Mouse (Mus musculus): Measurements from ENCODE around the gene Ccr4. TPM values are rescaled to one million over a fixed set of nuclear protein-coding genes. Genes with fewer than 3 reads are reported as not detected.

Gene Ccr4
- polyA plus RNA-seq, 1 experiment = 1.1 TPM

DNA sequence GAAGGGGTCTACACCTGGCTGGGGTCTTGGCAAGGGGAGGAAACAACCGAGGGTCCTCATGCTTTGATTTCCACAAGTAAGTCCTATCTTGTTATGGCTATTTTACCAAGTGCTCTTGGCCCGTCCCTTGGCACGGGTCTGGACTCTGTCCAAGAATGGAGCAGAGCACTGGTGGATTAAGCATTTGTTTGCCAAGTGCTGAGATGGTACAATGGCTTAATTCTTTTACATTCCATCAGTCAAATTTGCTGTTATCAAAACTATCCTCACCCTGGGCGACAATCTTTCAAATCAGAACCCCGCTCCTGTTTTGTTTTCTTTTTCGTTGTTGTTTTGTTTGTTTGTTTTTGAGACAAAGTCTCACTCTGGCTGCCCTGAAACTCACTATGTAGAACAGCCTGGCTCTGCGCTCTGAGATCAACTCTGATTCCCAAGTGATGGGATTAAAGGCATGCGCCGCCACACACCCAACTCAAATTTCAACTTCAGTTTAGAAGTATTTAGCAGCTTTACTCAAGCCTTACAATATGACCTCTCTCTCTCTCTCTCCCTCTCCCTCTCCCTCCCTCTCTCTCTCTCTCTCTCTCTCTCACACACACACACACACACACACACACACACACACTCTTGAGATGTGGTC lies 40.2 kb upstream of the Ccr4 start:
- no peak overlapping the region for H3K27ac ChIP-seq (ENCODE audit: insufficient read depth, low read depth, low read length)

DNA sequence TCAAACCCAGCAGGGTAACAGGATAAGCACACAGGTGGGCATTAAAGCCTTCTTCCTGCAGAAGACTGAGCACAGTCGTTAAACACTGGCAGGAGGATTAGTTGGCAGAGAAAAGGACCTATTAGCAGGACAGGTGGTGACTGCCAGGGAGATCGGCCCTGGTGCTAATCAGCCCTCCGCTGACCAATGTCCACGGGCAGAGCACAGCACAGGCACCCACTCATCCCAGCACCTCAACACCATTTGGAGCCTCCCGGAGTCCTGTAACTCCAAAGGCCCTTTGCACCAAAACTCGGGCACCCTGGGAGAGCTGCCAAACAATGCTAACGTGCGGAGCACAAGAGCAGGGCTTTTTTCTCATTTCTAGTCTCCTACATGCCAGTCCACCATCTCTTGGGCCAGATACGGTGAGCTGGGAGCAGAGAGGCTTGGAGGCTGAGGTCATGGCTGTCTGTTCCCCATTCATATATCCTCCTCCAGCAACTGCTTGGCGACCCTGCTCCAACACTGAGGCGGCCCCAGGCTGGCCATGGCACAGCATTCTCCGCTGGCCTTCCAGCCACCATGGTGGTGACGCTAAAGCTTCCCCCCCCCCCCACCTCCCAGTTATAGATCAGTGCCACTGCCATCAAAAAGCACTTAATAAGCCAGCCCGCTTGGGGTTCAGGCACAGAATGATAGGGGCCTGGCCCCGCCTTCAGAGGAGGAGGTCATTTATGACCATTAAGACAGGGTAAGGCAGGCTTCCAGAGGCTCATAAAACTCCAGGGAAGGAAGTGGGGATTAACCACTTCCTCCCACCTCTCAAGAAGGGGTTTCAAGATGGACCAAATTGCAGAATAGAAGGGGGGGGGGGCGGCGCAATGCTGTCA lies 39.4 kb upstream of the Ccr4 start:
- Histone ChIP-seq H3K36me3 (ENCODE audit: control insufficient read depth, insufficient read depth, low read length) (no peaks in the 10 kb centered on the region), H3K4me1 (ENCODE audit: control insufficient read depth, insufficient read depth, insufficient read length, low read length) (peaks cover 8% of the 10 kb centered on the region), H3K4me3 (ENCODE audit: low read depth, low read length) (no peak overlapping the region), H3K27me3 (ENCODE audit: control insufficient read depth, insufficient read depth, low read length) (no peaks in the 10 kb centered on the region), H3K27ac (ENCODE audit: insufficient read depth, low read depth, low read length) (no peak overlapping the region)
- TF ChIP-seq CTCF (IDR thresholded peaks at IDR 0.05; ENCODE audit: extremely low read depth, insufficient read length, insufficient replicate concordance, low read depth, low read length) = no peak
- no peak for TF ChIP-seq POLR2A (IDR thresholded peaks at IDR 0.05; ENCODE audit: low read depth, low read length)
- WGBS = 23% methylated on average over 17 of the region's 17 CpGs

More for the DNA sequence above, 40.2 kb upstream of the Ccr4 start:
- peaks cover 8% of the 10 kb centered on the region for H3K4me1 ChIP-seq (ENCODE audit: control insufficient read depth, insufficient read depth, insufficient read length, low read length)
- TF ChIP-seq POLR2A (IDR thresholded peaks at IDR 0.05; ENCODE audit: low read depth, low read length) (no peak), CTCF (IDR thresholded peaks at IDR 0.05; ENCODE audit: extremely low read depth, insufficient read length, insufficient replicate concordance, low read depth, low read length) (no peak)
- no peak overlapping the region for H3K4me3 ChIP-seq (ENCODE audit: low read depth, low read length)
- H3K27me3 ChIP-seq (ENCODE audit: control insufficient read depth, insufficient read depth, low read length) = 0 out of 2 replicates have a peak, but pooled peaks cover 2% of the 10 kb centered on the region
- 24% methylated on average over 9 of the region's 9 CpGs for whole genome bisulfite sequencing
- no peaks in the 10 kb centered on the region for H3K36me3 ChIP-seq (ENCODE audit: control insufficient read depth, insufficient read depth, low read length)

GRCm38 (mm10) chr9:114541279-114541741 lies 36.6 kb upstream of the Ccr4 start:
- Histone ChIP-seq H3K27me3 (ENCODE audit: control insufficient read depth, insufficient read depth, low read length) (no peaks in the 10 kb centered on the region), H3K27ac (ENCODE audit: insufficient read depth, low read depth, low read length) (no peak overlapping the region), H3K4me1 (ENCODE audit: control insufficient read depth, insufficient read depth, insufficient read length, low read length) (peaks cover 3% of the 10 kb centered on the region; the same call in 1 of the 2 replicates), H3K36me3 (ENCODE audit: control insufficient read depth, insufficient read depth, low read length) (no peaks in the 10 kb centered on the region), H3K4me3 (ENCODE audit: low read depth, low read length) (no peak overlapping the region)
- no peak for TF ChIP-seq POLR2A (IDR thresholded peaks at IDR 0.05; ENCODE audit: low read depth, low read length)
- TF ChIP-seq CTCF (IDR thresholded peaks at IDR 0.05; ENCODE audit: extremely low read depth, insufficient read length, insufficient replicate concordance, low read depth, low read length) = no peak
- WGBS = 68% methylated on average over 1 of the region's 1 CpGs

- Histone ChIP-seq H3K4me1 (ENCODE audit: control insufficient read depth, insufficient read depth, insufficient read length, low read length) (peaks cover under 1% of the 10 kb centered on the region; the same call in 1 of the 2 replicates), H3K27me3 (ENCODE audit: control insufficient read depth, insufficient read depth, low read length) (no peaks in the 10 kb centered on the region), H3K4me3 (ENCODE audit: low read depth, low read length) (no peak overlapping the region), H3K27ac (ENCODE audit: insufficient read depth, low read depth, low read length) (no peak overlapping the region), H3K36me3 (ENCODE audit: control insufficient read depth, insufficient read depth, low read length) (no peaks in the 10 kb centered on the region)
- WGBS = 89% methylated on average over 7 of the region's 7 CpGs
- TF ChIP-seq POLR2A (IDR thresholded peaks at IDR 0.05; ENCODE audit: low read depth, low read length) (no peak), CTCF (IDR thresholded peaks at IDR 0.05; ENCODE audit: extremely low read depth, insufficient read length, insufficient replicate concordance, low read depth, low read length) (no peak)
Observed at GRCm38 (mm10) chr9:114538996-114539563, 34.4 kb upstream of the Ccr4 start.

- Histone ChIP-seq H3K27ac (ENCODE audit: insufficient read depth, low read depth, low read length) (no peak overlapping the region), H3K4me1 (ENCODE audit: control insufficient read depth, insufficient read depth, insufficient read length, low read length) (no peaks in the 10 kb centered on the region), H3K36me3 (ENCODE audit: control insufficient read depth, insufficient read depth, low read length) (no peaks in the 10 kb centered on the region), H3K4me3 (ENCODE audit: low read depth, low read length) (no peak overlapping the region), H3K27me3 (ENCODE audit: control insufficient read depth, insufficient read depth, low read length) (no peaks in the 10 kb centered on the region)
- 86% methylated on average over 2 of the region's 2 CpGs for WGBS
- no peak for TF ChIP-seq POLR2A (IDR thresholded peaks at IDR 0.05; ENCODE audit: low read depth, low read length)
- TF ChIP-seq CTCF (IDR thresholded peaks at IDR 0.05; ENCODE audit: extremely low read depth, insufficient read length, insufficient replicate concordance, low read depth, low read length) = no peak
Observed at GRCm38 (mm10) chr9:114536628-114537027, 31.9 kb upstream of the Ccr4 start.

DNA sequence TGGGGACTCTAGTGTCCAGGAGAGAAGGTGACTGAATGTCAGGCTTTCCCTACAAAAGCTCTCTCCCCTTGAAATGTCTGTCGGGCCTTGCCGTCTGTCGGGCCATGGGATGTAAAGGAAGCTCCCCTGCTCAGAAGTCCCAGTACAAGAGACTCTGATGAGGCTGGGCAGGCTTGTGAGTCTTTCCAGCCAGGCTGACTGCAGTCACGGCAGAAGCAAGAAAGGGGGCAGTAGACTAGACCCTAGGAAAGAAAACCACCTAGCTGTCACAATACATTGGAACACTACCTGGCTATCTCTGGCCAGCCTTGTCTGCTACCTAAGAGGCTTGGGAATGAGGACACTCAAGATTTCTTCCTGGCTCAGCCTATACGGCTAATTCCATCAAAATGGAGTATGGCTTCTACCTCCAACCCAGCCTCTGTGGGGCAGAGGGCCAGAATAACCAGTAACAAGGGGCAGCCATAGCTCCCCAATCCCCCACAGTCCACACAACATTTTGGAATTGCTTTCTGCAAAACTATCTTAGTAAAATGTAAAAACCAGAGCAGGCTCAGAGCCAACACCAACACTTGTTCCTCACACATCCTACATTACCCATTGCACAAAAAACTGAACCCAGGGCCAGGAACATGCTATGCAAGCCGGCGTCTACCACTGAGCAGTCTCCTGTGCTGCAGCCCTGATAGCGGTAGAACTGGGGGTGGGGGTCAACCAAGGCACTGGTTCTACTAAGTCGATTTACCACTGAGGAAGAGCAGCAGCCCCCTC lies 30.2 kb upstream of the Ccr4 start:
- Histone ChIP-seq H3K36me3 (ENCODE audit: control insufficient read depth, insufficient read depth, low read length) (no peaks in the 10 kb centered on the region), H3K4me1 (ENCODE audit: control insufficient read depth, insufficient read depth, insufficient read length, low read length) (no peaks in the 10 kb centered on the region), H3K27me3 (ENCODE audit: control insufficient read depth, insufficient read depth, low read length) (no peaks in the 10 kb centered on the region), H3K27ac (ENCODE audit: insufficient read depth, low read depth, low read length) (no peak overlapping the region), H3K4me3 (ENCODE audit: low read depth, low read length) (no peak overlapping the region)
- no peak for TF ChIP-seq POLR2A (IDR thresholded peaks at IDR 0.05; ENCODE audit: low read depth, low read length)
- 89% methylated on average over 9 of the region's 9 CpGs for WGBS
